29 mouse cellular contexts compared by ENCODE assay signal in genomic region chr10:53685806-53686205, GRCm38 (mm10). TPM values are rescaled to one million over a fixed set of nuclear protein-coding genes. Genes with fewer than 3 reads are reported as not detected.
A peak's percentile ranks its signal among the peaks of the same experiment; 100 is the strongest.
DNase-seq lines count a peak whose midpoint lies in the region; ATAC-seq and TF ChIP-seq lines count a peak whose summit lies in the region.
"Had no signal": no experiment of that assay in that cellular context is flagged by ENCODE, and none has a peak within 500 bp of the region (broad histone marks: within the 10 kb centered on the region; RNA-seq: fewer than 3 reads in every experiment).

No protein-coding gene starts in this region.

- H3K4me1 ChIP-seq in midbrain, embryonic 11.5 days (ENCODE audit: control insufficient read depth, insufficient read depth, low read length) = no peaks in the 10 kb centered on the region
- H3K4me1 ChIP-seq in midbrain, postnatal 0 days (ENCODE audit: insufficient read depth, low read length) = no peaks in the 10 kb centered on the region
- H3K4me1 ChIP-seq: hindbrain, embryonic 10.5 days; hindbrain, embryonic 15.5 days; limb, embryonic 10.5 days; limb, embryonic 15.5 days; liver, embryonic 15.5 days; midbrain, embryonic 10.5 days had no signal

- DNase-seq in kidney, adult 9 months = peak; percentile 14
- DNase-seq in kidney, adult 11 months = no peak
- DNase-seq in midbrain, embryonic 11.5 days (ENCODE audit: low spot score, missing footprints) = peak; percentile 64
- no peak for DNase-seq in midbrain, postnatal 0 days (ENCODE audit: low spot score)
- DNase-seq in lung, postnatal 25 days (ENCODE audit: low spot score) = peak; percentile 4
- no peak for DNase-seq in layer of hippocampus, adult 9-11 months
- DNase-seq in cerebellum, adult 11-12 months = no peak
- DNase-seq: adrenal gland, postnatal 10 days; cerebellum, adult 11 months; cerebellum, postnatal 10 days; gastrocnemius, postnatal 10 days; heart, postnatal 14 days; kidney, adult 18-20 months; kidney, postnatal 4 days; layer of hippocampus, postnatal 36 days; thymus, adult 2 months; thymus, postnatal 36 days had no signal

- no peaks in the 10 kb centered on the region for H3K9me3 ChIP-seq in midbrain, embryonic 11.5 days (ENCODE audit: control insufficient read depth, low read length)
- no peaks in the 10 kb centered on the region for H3K9me3 ChIP-seq in midbrain, postnatal 0 days (ENCODE audit: low read length)
- H3K9me3 ChIP-seq: hindbrain, embryonic 10.5 days; hindbrain, embryonic 15.5 days; limb, embryonic 10.5 days; limb, embryonic 15.5 days; liver, embryonic 15.5 days; midbrain, embryonic 10.5 days had no signal

- no peak for TF ChIP-seq CTCF in midbrain, postnatal 0 days (IDR thresholded peaks at IDR 0.05)

- H3K4me2 ChIP-seq in midbrain, embryonic 11.5 days = no peak overlapping the region
- H3K4me2 ChIP-seq in midbrain, postnatal 0 days (ENCODE audit: low read depth, low read length, poor library complexity, severe bottlenecking) = no peak overlapping the region
- H3K4me2 ChIP-seq: hindbrain, embryonic 15.5 days; limb, embryonic 15.5 days; liver, embryonic 15.5 days had no signal

- no peak overlapping the region for H3K27ac ChIP-seq in midbrain, embryonic 11.5 days (ENCODE audit: low read depth, low read length)
- H3K27ac ChIP-seq in midbrain, postnatal 0 days (ENCODE audit: low read depth, low read length) = no peak overlapping the region
- H3K27ac ChIP-seq: hindbrain, embryonic 10.5 days; hindbrain, embryonic 15.5 days; limb, embryonic 10.5 days; limb, embryonic 15.5 days; liver, embryonic 15.5 days; midbrain, embryonic 10.5 days had no signal

- ATAC-seq in midbrain, embryonic 11.5 days (ENCODE audit: low FRiP score) = no peak
- no peak for ATAC-seq in midbrain, postnatal 0 days (ENCODE audit: low FRiP score)
- ATAC-seq: forebrain, embryonic 16.5 days; inflammation-experienced regulatory T-cells, adult 6 months; midbrain, embryonic 16.5 days; Patski had no signal

- no peak overlapping the region for H3K9ac ChIP-seq in midbrain, embryonic 11.5 days (ENCODE audit: low read length)
- H3K9ac ChIP-seq in midbrain, postnatal 0 days (replicated peaks; ENCODE audit: low read length, poor library complexity, severe bottlenecking) = no peak overlapping the region
- H3K9ac ChIP-seq: hindbrain, embryonic 15.5 days; limb, embryonic 15.5 days; liver, embryonic 15.5 days had no signal

- 83% methylated on average over 3 of the region's 3 CpGs for WGBS in midbrain, embryonic 11.5 days
- 78% methylated on average over 3 of the region's 3 CpGs for WGBS in midbrain, postnatal 0 days

- H3K4me3 ChIP-seq in midbrain, embryonic 11.5 days (ENCODE audit: low read depth, low read length) = no peak overlapping the region
- no peak overlapping the region for H3K4me3 ChIP-seq in midbrain, postnatal 0 days (ENCODE audit: low read depth, low read length)
- H3K4me3 ChIP-seq: erythroblast, embryonic 14.5 days; hindbrain, embryonic 10.5 days; hindbrain, embryonic 15.5 days; limb, embryonic 10.5 days; limb, embryonic 15.5 days; liver, embryonic 15.5 days; midbrain, embryonic 10.5 days; myocyte had no signal

- no peaks in the 10 kb centered on the region for H3K36me3 ChIP-seq in midbrain, embryonic 11.5 days (ENCODE audit: control insufficient read depth, insufficient read depth, low read length)
- H3K36me3 ChIP-seq in midbrain, postnatal 0 days (ENCODE audit: insufficient read depth, low read length) = peaks cover 3% of the 10 kb centered on the region; the same call in 1 of the 2 replicates
- H3K36me3 ChIP-seq: hindbrain, embryonic 10.5 days; hindbrain, embryonic 15.5 days; limb, embryonic 10.5 days; limb, embryonic 15.5 days; liver, embryonic 15.5 days; midbrain, embryonic 10.5 days had no signal

- no peaks in the 10 kb centered on the region for H3K27me3 ChIP-seq in midbrain, embryonic 11.5 days (ENCODE audit: control insufficient read depth, insufficient read depth, low read length)
- no peaks in the 10 kb centered on the region for H3K27me3 ChIP-seq in midbrain, postnatal 0 days (ENCODE audit: insufficient read depth, low read length)
- H3K27me3 ChIP-seq: hindbrain, embryonic 15.5 days; limb, embryonic 15.5 days; liver, embryonic 15.5 days had no signal

RNA-seq across cellular contexts. Expression of gene Mcm9, which starts 55.6 kb away (rescaled TPM):
- polyA plus RNA-seq in midbrain, embryonic 11.5 days (2014; fragmentation: Nextera tagmentation; extraction: Ambion mirVana) = 16.3 and 16.8 TPM in 2 replicates
- total RNA-seq in midbrain, postnatal 0 days (2014; rRNA removed) = 3.1 and 5.9 TPM in 2 replicates
- 4.6 and 5.7 TPM in 2 replicates for polyA plus RNA-seq in midbrain, postnatal 0 days (2015; fragmentation: Nextera tagmentation; extraction: Ambion mirVana)

Comparison
In these comparisons a context has a peak if more than half of its experiments do, and no peak if none do; other contexts are left out.
1. DNase-seq: peak in kidney, adult 9 months (single experiment), midbrain, embryonic 11.5 days (single experiment) and lung, postnatal 25 days (single experiment); none in kidney, adult 11 months (single experiment), midbrain, postnatal 0 days (single experiment), layer of hippocampus, adult 9-11 months (single experiment) and cerebellum, adult 11-12 months (single experiment).